Mouse (Mus musculus): ENCODE results near the gene Numb. TPM values are rescaled to one million over a fixed set of nuclear protein-coding genes. Genes with fewer than 3 reads are reported as not detected.

Gene Numb
- total and polyA plus RNA-seq, 3 experiments: 8.4 to 14.6 TPM; not detected in 1

GRCm38 (mm10) chr12:83782669-83783068, 139.1 kb downstream of the Numb start:
- TF ChIP-seq RCOR1 (IDR thresholded peaks at IDR 0.05; ENCODE audit: low read depth, low read length) (no peak), KAT2A (conservative IDR thresholded peaks at IDR 0.05; ENCODE audit: low read depth, low read length) (no peak), ZNF384 (IDR thresholded peaks at IDR 0.05; ENCODE audit: low read depth, low read length) (no peak), UBTF (IDR thresholded peaks at IDR 0.05; ENCODE audit: borderline replicate concordance, insufficient read depth, low read depth, low read length) (no peak), ELF1 (IDR thresholded peaks at IDR 0.05; ENCODE audit: low read depth, low read length) (no peak), MAZ (IDR thresholded peaks at IDR 0.05; ENCODE audit: low read depth, low read length) (no peak)
- H3K9ac ChIP-seq (ENCODE audit: control insufficient read depth, low read depth, low read length, poor library complexity, severe bottlenecking): no peak overlapping the region
- DNase-seq (ENCODE audit: low read depth, low spot score): no peak
- no peaks in the 10 kb centered on the region for H3K4me1 ChIP-seq (ENCODE audit: control insufficient read depth in 1 of 2, insufficient read depth in 2 of 2, low read length in 2 of 2)
- no peaks in the 10 kb centered on the region for H3K79me2 ChIP-seq (ENCODE audit: control insufficient read depth, insufficient read depth, low read length, poor library complexity)
- peaks cover 0 to 4% of the 10 kb centered on the region in 2 experiments; a peak in 3 of 4 replicates for H3K27me3 ChIP-seq (ENCODE audit: control insufficient read depth in 1 of 2, insufficient read depth in 2 of 2, low read length in 2 of 2)
- H3K9me3 ChIP-seq (replicated peaks; ENCODE audit: insufficient read depth, low read length): no peaks in the 10 kb centered on the region
- H3K36me3 ChIP-seq (ENCODE audit: control insufficient read depth in 1 of 2, insufficient read depth in 2 of 2, low read length in 2 of 2): no peaks in the 10 kb centered on the region
- H3K27ac ChIP-seq (ENCODE audit: control insufficient read depth, low read depth, low read length): no peak overlapping the region
- no peak overlapping the region for H3K4me3 ChIP-seq (ENCODE audit: control insufficient read depth in 1 of 2, insufficient read depth in 1 of 2, low read depth in 2 of 2, low read length in 2 of 2)

DNA sequence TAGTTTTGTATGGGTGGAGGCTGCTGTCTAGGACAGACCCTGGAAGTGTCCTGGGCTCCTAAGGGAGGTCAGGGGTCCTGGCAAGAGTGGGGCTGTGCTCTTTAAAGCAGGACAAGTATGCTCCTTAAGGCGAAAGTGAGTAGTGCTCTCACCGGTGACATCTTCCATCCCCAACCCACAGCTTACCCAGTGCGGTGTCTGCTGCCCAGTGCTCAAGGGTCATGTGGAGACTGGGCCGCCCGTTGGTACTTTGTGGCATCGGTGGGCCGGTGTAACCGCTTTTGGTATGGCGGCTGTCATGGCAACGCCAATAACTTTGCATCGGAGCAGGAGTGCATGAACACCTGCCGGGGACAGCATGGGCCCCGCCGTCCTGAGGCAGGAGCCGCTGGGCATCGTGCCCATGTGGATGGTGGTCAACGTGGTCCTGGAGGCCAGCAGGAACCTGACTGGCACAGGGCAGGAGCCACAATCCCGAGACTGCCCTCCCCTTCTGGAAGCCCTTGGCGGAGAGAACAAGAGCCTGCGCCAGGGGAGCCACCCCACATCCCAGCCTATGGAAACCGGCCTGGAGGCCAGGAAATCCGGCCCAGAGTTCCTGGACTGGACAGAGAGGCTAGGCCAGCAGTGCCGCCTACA, 140.0 kb downstream of the Numb start:
- no peak overlapping the region for H3K4me3 ChIP-seq (ENCODE audit: control insufficient read depth in 1 of 2, insufficient read depth in 1 of 2, low read depth in 2 of 2, low read length in 2 of 2)
- no peak overlapping the region for H3K9ac ChIP-seq (ENCODE audit: control insufficient read depth, low read depth, low read length, poor library complexity, severe bottlenecking)
- TF ChIP-seq JUND (IDR thresholded peaks at IDR 0.05; ENCODE audit: low read depth, low read length): no peak
- no peak for TF ChIP-seq TBP (IDR thresholded peaks at IDR 0.05; ENCODE audit: low read depth, low read length)
- TF ChIP-seq ZNF384 (IDR thresholded peaks at IDR 0.05; ENCODE audit: low read depth, low read length): no peak
- no peak for TF ChIP-seq MYB (IDR thresholded peaks at IDR 0.05; ENCODE audit: low read depth, low read length)
- no peak for TF ChIP-seq POLR2AphosphoS5 (IDR thresholded peaks at IDR 0.05; ENCODE audit: borderline replicate concordance, low read depth, low read length)
- no peak for TF ChIP-seq CHD1 (IDR thresholded peaks at IDR 0.05; ENCODE audit: low read depth, low read length)
- TF ChIP-seq ZC3H11A (IDR thresholded peaks at IDR 0.05; ENCODE audit: low read depth, low read length): no peak
- no peak for TF ChIP-seq HCFC1 (IDR thresholded peaks at IDR 0.05; ENCODE audit: low read depth, low read length)
- TF ChIP-seq MAFK (IDR thresholded peaks at IDR 0.05; ENCODE audit: borderline replicate concordance, low read depth, low read length): no peak
- no peak for TF ChIP-seq RAD21 (IDR thresholded peaks at IDR 0.05; ENCODE audit: low read depth, low read length)
- no peak for TF ChIP-seq MAZ (IDR thresholded peaks at IDR 0.05; ENCODE audit: low read depth, low read length)
- no peak for TF ChIP-seq TAL1 (IDR thresholded peaks at IDR 0.05; ENCODE audit: low read length)
- no peak for TF ChIP-seq E2F4 (IDR thresholded peaks at IDR 0.05; ENCODE audit: borderline replicate concordance, low read depth, low read length)
- no peak for TF ChIP-seq UBTF (IDR thresholded peaks at IDR 0.05; ENCODE audit: borderline replicate concordance, insufficient read depth, low read depth, low read length)
- TF ChIP-seq GATA1 (IDR thresholded peaks at IDR 0.05; ENCODE audit: low read depth, low read length): no peak
- TF ChIP-seq POLR2AphosphoS2 (IDR thresholded peaks at IDR 0.05; ENCODE audit: low read length): no peak
- no peak for TF ChIP-seq POLR2A (IDR thresholded peaks at IDR 0.05; ENCODE audit: control insufficient read depth in 1 of 2, insufficient read depth in 1 of 2, low read depth in 1 of 2, low read length in 2 of 2, poor library complexity in 1 of 2)
- TF ChIP-seq TCF12 (IDR thresholded peaks at IDR 0.05; ENCODE audit: low read depth, low read length): no peak
- TF ChIP-seq SIN3A (IDR thresholded peaks at IDR 0.05; ENCODE audit: low read length): no peak
- H3K4me1 ChIP-seq (ENCODE audit: control insufficient read depth in 1 of 2, insufficient read depth in 2 of 2, low read length in 2 of 2): no peaks in the 10 kb centered on the region
- no peak overlapping the region for H3K27ac ChIP-seq (ENCODE audit: control insufficient read depth, low read depth, low read length)
- H3K79me2 ChIP-seq (ENCODE audit: control insufficient read depth, insufficient read depth, low read length, poor library complexity): no peaks in the 10 kb centered on the region
- H3K9me3 ChIP-seq (replicated peaks; ENCODE audit: insufficient read depth, low read length): no peaks in the 10 kb centered on the region
- peaks cover 0 to 4% of the 10 kb centered on the region in 2 experiments; a peak in 3 of 4 replicates for H3K27me3 ChIP-seq (ENCODE audit: control insufficient read depth in 1 of 2, insufficient read depth in 2 of 2, low read length in 2 of 2)
- no peaks in the 10 kb centered on the region for H3K36me3 ChIP-seq (ENCODE audit: control insufficient read depth in 1 of 2, insufficient read depth in 2 of 2, low read length in 2 of 2)
- DNase-seq (ENCODE audit: low read depth, low spot score): no peak

Data from MEL (cell line).